ENCODE assay signal across 9 mouse cellular contexts in the genomic region with DNA sequence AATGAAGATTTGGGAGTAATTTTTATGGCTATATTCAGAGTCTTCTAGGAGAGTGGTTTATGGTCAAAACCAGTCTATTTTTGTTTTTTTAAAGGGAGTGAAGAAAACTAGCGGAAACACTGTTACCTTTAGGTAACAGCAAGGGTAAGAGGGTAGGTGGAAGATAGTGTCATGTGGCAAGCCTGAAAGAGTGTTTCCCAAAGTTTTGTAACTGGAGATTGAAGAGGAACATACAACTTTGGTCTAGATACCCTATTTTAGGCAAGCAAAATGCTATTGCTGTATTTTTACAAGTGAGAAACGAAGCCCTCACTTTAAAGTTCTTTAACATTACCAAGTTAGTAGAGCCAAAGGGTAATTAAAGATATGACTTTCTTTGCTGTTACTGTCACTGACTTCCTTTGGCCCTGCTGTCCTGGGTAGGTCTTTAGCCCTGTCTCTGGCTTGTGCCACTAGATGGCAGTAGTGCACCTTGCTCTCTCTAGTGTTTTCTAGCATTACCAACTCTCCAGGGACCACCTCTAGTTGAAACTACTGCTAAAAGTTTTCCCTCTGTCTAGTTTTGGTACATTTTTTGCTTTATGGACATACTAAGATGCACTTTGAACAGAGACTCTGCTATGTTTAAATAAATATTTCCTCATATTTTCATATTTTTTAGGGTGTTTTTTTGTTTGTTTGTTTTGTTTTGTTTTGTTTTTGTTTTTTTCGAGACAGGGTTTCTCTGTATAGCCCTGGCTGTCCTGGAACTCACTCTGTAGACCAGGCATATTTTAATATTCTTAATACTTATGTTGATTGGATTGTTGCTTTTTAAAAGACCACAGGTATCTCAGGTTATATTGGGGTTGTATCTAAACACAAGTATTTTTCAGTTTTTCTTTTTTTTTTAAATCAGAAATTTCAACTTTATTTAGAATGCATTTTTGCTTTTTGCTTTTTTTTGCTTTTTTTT.
DNase-seq lines count a peak whose midpoint lies in the region; ATAC-seq and TF ChIP-seq lines count a peak whose summit lies in the region.
"Had no signal": no experiment of that assay in that cellular context is flagged by ENCODE, and none has a peak within 500 bp of the region (broad histone marks: within the 10 kb centered on the region; RNA-seq: fewer than 3 reads in every experiment).

No protein-coding gene starts in this region.

- 55% methylated on average over 3 of the region's 3 CpGs for WGBS in cerebellum, adult 2 months
- WGBS in hindbrain, embryonic 15.5 days = 49% methylated on average over 3 of the region's 3 CpGs

- no peak overlapping the region for H3K4me2 ChIP-seq in hindbrain, embryonic 15.5 days

- TF ChIP-seq CTCF in cerebellum, adult 2 months (IDR thresholded peaks at IDR 0.05; ENCODE audit: borderline replicate concordance, insufficient read depth, low read depth, low read length) = peak; percentile 94

- no peaks in the 10 kb centered on the region for H3K4me1 ChIP-seq in cerebellum, adult 2 months (ENCODE audit: control insufficient read depth, insufficient read depth, low read length)
- H3K4me1 ChIP-seq in hindbrain, embryonic 15.5 days (replicated peaks) = no peaks in the 10 kb centered on the region

- H3K36me3 ChIP-seq in hindbrain, embryonic 15.5 days = no peaks in the 10 kb centered on the region

- H3K4me3 ChIP-seq in cerebellum, adult 2 months (replicated peaks; ENCODE audit: insufficient read depth, low read depth, low read length) = no peak overlapping the region
- H3K4me3 ChIP-seq in hindbrain, embryonic 15.5 days = no peak overlapping the region
- H3K4me3 ChIP-seq: megakaryocyte, embryonic 14.5 days had no signal

- no peaks in the 10 kb centered on the region for H3K9me3 ChIP-seq in hindbrain, embryonic 15.5 days
- H3K9me3 ChIP-seq: megakaryocyte, embryonic 14.5 days had no signal

- no peak overlapping the region for H3K27ac ChIP-seq in cerebellum, adult 2 months (ENCODE audit: insufficient read depth, low read length)
- H3K27ac ChIP-seq in hindbrain, embryonic 15.5 days (replicated peaks) = no peak overlapping the region

- peak; percentile 46 for DNase-seq in Muller cell, postnatal 12 days (ENCODE audit: inconsistent ontology term)
- peak; percentile 80 to 83 for DNase-seq in cerebellum, adult 2 months
- peak; percentile 55 to 94 for DNase-seq in frontal cortex, adult 2 months (ENCODE audit: extremely low spot score in 1 of 2, low spot score in 1 of 2)
- peak; percentile 73 for DNase-seq in left cerebral cortex, adult 11 months (ENCODE audit: low spot score)
- peak; percentile 86 to 90 for DNase-seq in right cerebral cortex, postnatal 10 days (ENCODE audit: low spot score in 2 of 2)
- peak; percentile 26 for DNase-seq in urinary bladder, postnatal 10 days (ENCODE audit: low spot score)

- no peak overlapping the region for H3K9ac ChIP-seq in hindbrain, embryonic 15.5 days

- no peaks in the 10 kb centered on the region for H3K27me3 ChIP-seq in cerebellum, adult 2 months (ENCODE audit: control insufficient read depth, insufficient read depth, low read length)
- no peaks in the 10 kb centered on the region for H3K27me3 ChIP-seq in hindbrain, embryonic 15.5 days
- H3K27me3 ChIP-seq: megakaryocyte, embryonic 14.5 days had no signal

- TF ChIP-seq POLR2A in cerebellum, adult 2 months (IDR thresholded peaks at IDR 0.05; ENCODE audit: borderline replicate concordance, insufficient read depth, low read length) = no peak

- ATAC-seq in hindbrain, embryonic 15.5 days (ENCODE audit: low FRiP score, low read depth) = peak; percentile 81
- peak; percentile 84 for ATAC-seq in megakaryocyte, adult 5-6 weeks (ENCODE audit: poor library complexity, severe bottlenecking)

Comparison
In these comparisons a context has a peak if more than half of its experiments do, and no peak if none do; other contexts are left out.
1. DNase-seq: peak in every context shown above with its lines; median percentile 88 in right cerebral cortex, postnatal 10 days; 82 in cerebellum, adult 2 months; 74 in frontal cortex, adult 2 months; 73 in left cerebral cortex, adult 11 months; 46 in Muller cell, postnatal 12 days; 26 in urinary bladder, postnatal 10 days.